Mouse (Mus musculus): ENCODE data around the gene Txndc16.

Gene Txndc16

GRCm38 (mm10) chr14:45220090-45220956 is at the start of gene Txndc16:
Gene Txndc16 (minus strand): TSS chr14:45220328.
- peak; percentile 91 for DNase-seq

GRCm38 (mm10) chr14:45263831-45264592 is 43.9 kb upstream of the Txndc16 start:
- DNase-seq = no peak

- DNase-seq = no peak
Observed at GRCm38 (mm10) chr14:45251548-45252076, 31.5 kb upstream of the Txndc16 start.

- no peak for DNase-seq
Observed at GRCm38 (mm10) chr14:45241613-45242012, 21.5 kb upstream of the Txndc16 start.

- no peak for DNase-seq
Observed at GRCm38 (mm10) chr14:45239042-45239441, 18.9 kb upstream of the Txndc16 start.

- no peak for DNase-seq
Observed at GRCm38 (mm10) chr14:45220957-45221630, 966 bp upstream of the Txndc16 start.

- DNase-seq = peak; percentile 100
Observed at GRCm38 (mm10) chr14:45219281-45220089, 643 bp downstream of the Txndc16 start, which contains the start of gene Gpr137c. Gene Gpr137c (plus strand): TSS chr14:45219717.

GRCm38 (mm10) chr14:45217693-45218092 is 2.4 kb downstream of the Txndc16 start:
- DNase-seq = peak; percentile 51

GRCm38 (mm10) chr14:45216711-45217340 is 3.3 kb downstream of the Txndc16 start:
- DNase-seq = no peak

GRCm38 (mm10) chr14:45211431-45211830 is 8.7 kb downstream of the Txndc16 start:
- no peak for DNase-seq

GRCm38 (mm10) chr14:45210683-45211082 is 9.4 kb downstream of the Txndc16 start:
- no peak for DNase-seq

- DNase-seq = no peak
Observed at GRCm38 (mm10) chr14:45200607-45201006, 19.5 kb downstream of the Txndc16 start.

GRCm38 (mm10) chr14:45190999-45191398 is 29.1 kb downstream of the Txndc16 start:
- DNase-seq = no peak

GRCm38 (mm10) chr14:45181611-45182010 is 38.5 kb downstream of the Txndc16 start:
- DNase-seq = no peak

- DNase-seq = no peak
Observed at GRCm38 (mm10) chr14:45179606-45180005, 40.5 kb downstream of the Txndc16 start.

GRCm38 (mm10) chr14:45179186-45179585 is 40.9 kb downstream of the Txndc16 start:
- no peak for DNase-seq

- DNase-seq = no peak
Observed at GRCm38 (mm10) chr14:45175012-45175740, 45.0 kb downstream of the Txndc16 start.

- no peak for DNase-seq
Observed at GRCm38 (mm10) chr14:45172260-45172659, 47.9 kb downstream of the Txndc16 start.

- DNase-seq = no peak
Observed at GRCm38 (mm10) chr14:45167366-45167765, 52.8 kb downstream of the Txndc16 start.

GRCm38 (mm10) chr14:45155511-45156173 is 64.5 kb downstream of the Txndc16 start:
- DNase-seq = no peak

All from cerebellum, adult 9-10 months (tissue).